Mouse (Mus musculus): ENCODE data around the gene Speer4c. TPM values are rescaled to one million over a fixed set of nuclear protein-coding genes. Genes with fewer than 3 reads are reported as not detected.
"Not testable (repeated sequence)": the region's sequence is repeated elsewhere in the genome, so short reads cannot be mapped to it uniquely, and the experiment has no call there.

Gene Speer4c
- total RNA-seq, 2 experiments from 2014 or later: not detected

DNA sequence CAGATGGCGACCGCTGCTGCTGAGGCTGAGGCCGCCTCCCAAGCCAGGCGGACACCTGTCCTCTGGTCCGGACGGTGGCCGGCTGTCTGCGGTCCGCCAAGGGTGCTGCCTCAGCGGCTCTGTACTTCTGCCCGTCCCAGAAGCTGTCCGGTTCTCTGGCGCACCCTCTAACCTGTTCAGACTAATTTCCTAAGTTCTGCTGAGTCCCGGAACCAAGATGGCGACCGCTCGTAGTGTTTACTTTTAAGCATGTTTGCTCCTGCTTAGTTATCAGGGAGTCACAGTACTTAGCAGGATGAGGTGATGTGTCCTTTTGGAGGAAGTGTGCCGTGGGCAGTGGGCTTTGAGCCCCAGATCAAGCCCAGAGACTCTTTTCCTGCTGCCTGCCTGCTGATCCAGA is 43.3 kb downstream of the Speer4c start:
- H3K4me3 ChIP-seq; DNase-seq (ENCODE audit: low spot score in 2 of 2); H3K27ac ChIP-seq: not testable (repeated sequence)

DNA sequence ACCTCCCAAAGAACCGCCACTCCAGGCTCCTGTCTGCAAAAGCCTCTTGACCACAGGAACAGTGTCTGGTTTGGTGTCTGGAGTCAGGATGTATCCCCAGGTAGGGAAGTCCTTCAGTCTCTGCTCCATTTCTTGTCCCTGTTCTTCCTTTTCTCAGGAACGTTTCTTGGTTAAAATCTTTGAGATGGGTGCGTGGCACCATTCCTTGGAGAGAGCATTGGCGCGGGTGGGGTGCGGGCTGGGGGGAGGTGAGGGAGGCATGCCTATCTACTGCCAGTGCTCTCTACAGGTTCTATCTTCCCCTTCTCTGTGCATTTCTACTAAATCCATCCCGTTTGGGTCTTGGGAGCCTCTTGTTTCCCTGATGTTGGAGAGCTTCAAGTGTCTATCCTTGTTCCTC is 50.2 kb downstream of the Speer4c start:
- not testable (repeated sequence) for H3K4me3 ChIP-seq; H3K27ac ChIP-seq; DNase-seq (ENCODE audit: low spot score in 2 of 2)

Other genes with a start within 250 kb of the Speer4c start
- not detected for gene Gm21149, start 237.7 kb downstream of the Speer4c start, total RNA-seq (2021)
- not detected for gene Gm21190, start 185.0 kb downstream of the Speer4c start, total RNA-seq (2021)
- gene Gm21083, start 136.9 kb downstream of the Speer4c start, total RNA-seq (2021): not detected
- gene Speer4d, start 95.2 kb downstream of the Speer4c start, total RNA-seq (2021): not detected
- gene 4930572O03Rik, start 57.2 kb downstream of the Speer4c start, total RNA-seq (2021): not detected
- gene Cacna2d1, start 220.4 kb upstream of the Speer4c start, total RNA-seq (2021): 100 to 1,000 TPM; 164 to 168 TPM

Measured in layer of hippocampus, adult 2 months (tissue).